Mouse (Mus musculus): ENCODE measurements around the gene Olfr1162.
"Not testable (repeated sequence)": the region's sequence is repeated elsewhere in the genome, so short reads cannot be mapped to it uniquely, and the experiment has no call there.

Olfr1162 gene

GRCm38 (mm10) chr2:88051029-88051428 lies at the start of gene Olfr1162:
Gene Olfr1162, minus strand, starts transcription at chr2:88051129.
- no peak for DNase-seq (ENCODE audit: low read depth, low spot score)

- DNase-seq (ENCODE audit: low read depth, low spot score) = no peak
These were observed 42.9 kb upstream of the Olfr1162 start, which contains the start of gene Olfr1164 for GRCm38 (mm10) chr2:88093866-88094265. Gene Olfr1164, minus strand, starts transcription at chr2:88093966.

GRCm38 (mm10) chr2:88071730-88072129 lies 20.8 kb upstream of the Olfr1162 start, which contains the start of gene Olfr1163:
Gene Olfr1163, minus strand, starts transcription at chr2:88071830.
- DNase-seq (ENCODE audit: low read depth, low spot score) = no peak

- no peak for DNase-seq (ENCODE audit: low read depth, low spot score)
These were observed 12.7 kb upstream of the Olfr1162 start for GRCm38 (mm10) chr2:88063587-88063986.

- no peak for DNase-seq (ENCODE audit: low read depth, low spot score)
These were observed 13.3 kb downstream of the Olfr1162 start, which contains the start of gene Olfr73 for GRCm38 (mm10) chr2:88037599-88037998. Gene Olfr73, minus strand, starts transcription at chr2:88037699.

DNA sequence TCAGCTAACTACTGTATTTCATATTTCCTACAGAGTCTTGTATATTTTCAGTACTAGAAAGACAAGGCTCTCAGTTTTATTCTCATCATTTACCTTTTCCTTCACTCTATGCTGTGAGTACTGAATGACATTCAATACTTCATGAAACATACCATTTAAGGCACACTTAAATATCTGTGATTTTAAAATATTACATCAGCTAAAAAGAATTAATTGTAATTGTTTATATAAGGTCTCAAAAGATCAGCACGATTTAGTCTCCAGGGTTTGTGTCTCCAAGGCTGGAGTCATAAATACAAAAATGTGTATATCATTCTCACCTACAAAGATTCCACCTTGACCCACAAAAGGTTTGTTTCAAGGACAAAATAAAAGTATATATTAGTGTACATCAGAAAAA lies 28.5 kb downstream of the Olfr1162 start, which contains the start of gene Olfr1161:
TSS of gene Olfr1161 (plus strand) at position 301 of the 400 bp plus-strand sequence.
- DNase-seq (ENCODE audit: low read depth, low spot score) = not testable (repeated sequence)

DNA sequence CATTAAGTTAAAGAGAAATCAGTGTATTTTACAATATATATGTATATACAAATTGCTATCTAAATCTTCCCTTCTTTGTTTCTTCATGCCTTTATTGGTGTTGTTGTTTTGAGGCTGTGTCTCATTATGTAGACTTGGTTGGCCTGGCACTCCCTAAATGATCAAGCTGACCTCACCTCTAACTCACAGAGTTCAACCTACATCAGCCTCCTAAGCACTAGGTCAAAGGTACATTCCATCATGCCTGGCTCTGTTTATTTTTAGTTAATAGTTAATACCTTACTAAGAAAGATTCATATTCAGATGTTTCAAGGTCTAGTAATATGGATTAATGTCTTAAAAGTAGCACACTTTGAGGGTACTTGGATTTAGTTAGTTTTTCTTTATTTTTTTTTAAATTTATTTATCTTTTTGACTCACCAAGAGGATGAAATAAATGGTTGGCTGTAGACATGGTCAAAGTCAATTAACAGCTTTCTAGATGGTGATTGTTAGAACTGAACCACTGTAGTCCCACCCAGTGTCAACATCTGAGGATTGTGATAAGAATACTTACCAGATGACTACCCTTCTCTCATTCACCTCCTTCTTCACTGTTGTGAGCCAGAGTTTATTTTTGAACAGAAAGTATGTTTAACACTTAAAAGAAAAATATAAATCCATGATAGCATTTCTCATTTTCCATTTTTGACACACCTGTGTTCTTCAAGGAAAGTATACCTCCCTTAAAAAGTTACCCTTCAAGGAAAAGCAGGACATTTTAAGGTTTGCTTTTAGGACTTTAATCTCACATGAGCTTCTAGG lies 43.2 kb downstream of the Olfr1162 start, which contains the start of gene Olfr1160:
TSS of gene Olfr1160 (minus strand) at position 754 of the 804 bp plus-strand sequence.
- no peak for DNase-seq (ENCODE audit: low read depth, low spot score)
